Mouse (Mus musculus): ENCODE data around the gene Slc7a5. TPM values are rescaled to one million over a fixed set of nuclear protein-coding genes. Genes with fewer than 3 reads are reported as not detected.

Slc7a5 gene
- total and polyA plus RNA-seq, 3 experiments: 110 to 291 (median 207) TPM

DNA sequence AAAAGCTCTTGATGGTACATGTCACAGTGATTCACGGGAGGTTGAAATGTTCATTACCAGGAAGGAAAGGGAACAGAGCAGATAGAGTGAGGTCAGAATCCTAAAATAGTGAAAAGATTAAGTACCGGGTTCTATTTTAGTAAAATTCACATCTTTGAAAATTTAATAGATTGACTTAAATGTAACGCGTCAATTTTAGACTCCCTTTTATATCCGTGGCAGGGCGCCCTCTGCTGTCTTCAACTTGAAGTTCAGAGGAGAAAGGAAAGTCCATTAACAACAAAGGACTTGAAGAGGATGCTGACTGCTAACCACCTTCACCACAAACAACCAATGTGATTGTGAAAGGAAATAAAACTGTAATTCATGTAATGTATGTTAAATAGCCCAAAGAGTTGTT lies 75.0 kb downstream of the Slc7a5 start:
- H3K27me3 ChIP-seq (replicated peaks): no peaks in the 10 kb centered on the region
- peak overlapping the region; percentile 88 for H3K4me2 ChIP-seq (ENCODE audit: insufficient read depth, low read depth, poor library complexity, severe bottlenecking)
- peak overlapping the region; percentile 94 for H3K9ac ChIP-seq (ENCODE audit: insufficient read depth, low read depth)
- H3K79me2 ChIP-seq (replicated peaks; ENCODE audit: control insufficient read depth, extremely low read depth, insufficient read depth, poor library complexity, severe bottlenecking): peaks cover 26% of the 10 kb centered on the region
- no peaks in the 10 kb centered on the region for H3K9me3 ChIP-seq (replicated peaks; ENCODE audit: low read length)
- in situ Hi-C loops (cut with MboI; ENCODE audit: low pct_ligation_motif_present, low pct_unique_long_range_greater_than_20kb, low sequenced_read_pairs): no loop called here
- H3K4me3 ChIP-seq (replicated peaks in 1 of 3; ENCODE audit: low read depth in 2 of 3, low read length in 2 of 3, poor library complexity in 1 of 3): peak overlapping the region in 1 of 3 experiments; percentile 3
- peaks cover 7 to 24% of the 10 kb centered on the region in 2 experiments; a peak in 3 of 4 replicates for H3K4me1 ChIP-seq (ENCODE audit: control insufficient read depth in 1 of 2, insufficient read depth in 2 of 2)
- H3K36me3 ChIP-seq (replicated peaks in 1 of 2; ENCODE audit: control insufficient read depth in 1 of 2, insufficient read depth in 1 of 2, low read length in 1 of 2): peaks cover 2 to 5% of the 10 kb centered on the region in 2 experiments
- TF ChIP-seq RAD21 (IDR thresholded peaks at IDR 0.05; ENCODE audit: low read depth, low read length) (peak; percentile 42), SMC3 (IDR thresholded peaks at IDR 0.05; ENCODE audit: low read depth, low read length) (peak; percentile 49), CHD2 (IDR thresholded peaks at IDR 0.05; ENCODE audit: low read length) (no peak), ELF1 (IDR thresholded peaks at IDR 0.05; ENCODE audit: low read depth, low read length) (no peak), CTCF (conservative IDR thresholded peaks at IDR 0.05 in 1 of 2, IDR thresholded peaks at IDR 0.05 in 1 of 2; ENCODE audit: low read depth in 2 of 2, low read length in 2 of 2) (peak; percentile 42 to 74), TBP (conservative IDR thresholded peaks at IDR 0.05; ENCODE audit: low read depth, low read length) (peak; percentile 95), JUN (IDR thresholded peaks at IDR 0.05; ENCODE audit: insufficient read depth, low read depth, low read length) (peak; percentile 53), JUND (conservative IDR thresholded peaks at IDR 0.05; ENCODE audit: low read depth, low read length) (0 out of 2 replicates have a peak, but pooled peaks have one; percentile 53), SIN3A (IDR thresholded peaks at IDR 0.05; ENCODE audit: low read length) (peak; percentile 35; the same call in 1 of the 2 replicates)
- DNase-seq (ENCODE audit: extremely low read depth): peak; percentile 89
- dilution Hi-C loops (cut with MboI; ENCODE audit: extremely low pct_ligation_motif_present, extremely low pct_unique_long_range_greater_than_20kb, low sequenced_read_pairs): no loop called here
- peak overlapping the region; percentile 79; the same call in 1 of the 2 replicates for H3K27ac ChIP-seq (ENCODE audit: insufficient read depth, low read depth)

DNA sequence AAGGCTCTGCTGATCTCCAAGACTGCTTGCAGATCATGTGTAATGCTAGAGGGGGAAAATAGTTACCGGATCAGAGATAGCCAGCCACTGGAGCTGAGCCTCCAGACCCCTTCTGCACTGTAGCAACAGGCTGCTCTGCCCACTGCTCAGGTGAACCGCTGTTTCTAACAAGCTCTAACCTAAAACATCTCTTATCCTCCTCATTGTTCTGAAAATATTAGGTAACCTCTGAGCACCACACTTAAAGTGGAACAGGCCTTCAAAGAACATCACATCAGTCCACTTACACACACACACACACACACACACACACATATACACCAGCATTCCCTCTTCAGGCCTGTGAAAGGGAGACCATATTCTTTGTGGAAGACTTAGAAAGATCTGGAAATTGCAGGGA lies 75.4 kb downstream of the Slc7a5 start:
- Histone ChIP-seq H3K4me1 (ENCODE audit: control insufficient read depth in 1 of 2, insufficient read depth in 2 of 2) (peaks cover 7 to 24% of the 10 kb centered on the region in 2 experiments; a peak in 3 of 4 replicates), H3K9ac (ENCODE audit: insufficient read depth, low read depth) (peak overlapping the region; percentile 94), H3K27ac (ENCODE audit: insufficient read depth, low read depth) (peak overlapping the region; percentile 60), H3K27me3 (replicated peaks) (no peaks in the 10 kb centered on the region), H3K36me3 (replicated peaks in 1 of 2; ENCODE audit: control insufficient read depth in 1 of 2, insufficient read depth in 1 of 2, low read length in 1 of 2) (peaks cover 2 to 6% of the 10 kb centered on the region in 2 experiments), H3K4me3 (replicated peaks in 1 of 3; ENCODE audit: low read depth in 2 of 3, low read length in 2 of 3, poor library complexity in 1 of 3) (peak overlapping the region in 1 of 3 experiments; percentile 3), H3K4me2 (ENCODE audit: insufficient read depth, low read depth, poor library complexity, severe bottlenecking) (peak overlapping the region; percentile 88), H3K79me2 (replicated peaks; ENCODE audit: control insufficient read depth, extremely low read depth, insufficient read depth, poor library complexity, severe bottlenecking) (peaks cover 26% of the 10 kb centered on the region), H3K9me3 (replicated peaks; ENCODE audit: low read length) (no peaks in the 10 kb centered on the region)
- DNase-seq (ENCODE audit: extremely low read depth): no peak
- in situ Hi-C loops (cut with MboI; ENCODE audit: low pct_ligation_motif_present, low pct_unique_long_range_greater_than_20kb, low sequenced_read_pairs): no loop called here
- dilution Hi-C loops (cut with MboI; ENCODE audit: extremely low pct_ligation_motif_present, extremely low pct_unique_long_range_greater_than_20kb, low sequenced_read_pairs): no loop called here
- no peak for TF ChIP-seq E2F4 (IDR thresholded peaks at IDR 0.05; ENCODE audit: insufficient replicate concordance, low read depth, low read length)
- TF ChIP-seq RCOR1 (conservative IDR thresholded peaks at IDR 0.05; ENCODE audit: low read depth, low read length): 0 out of 2 replicates have a peak, but pooled peaks have one; percentile 37

Other genes with a start within 250 kb of the Slc7a5 start
- gene Jph3, start 178.1 kb downstream of the Slc7a5 start, total RNA-seq (2012; rRNA removed): 0.17 and 0.21 TPM in 2 replicates
- gene Jph3, start 178.1 kb downstream of the Slc7a5 start, total RNA-seq (2014; rRNA removed): not detected in 2 replicates
- gene Jph3, start 178.1 kb downstream of the Slc7a5 start, polyA plus RNA-seq (2012; ENCODE audit: insufficient read length, low read depth): 0.21 and 0.31 TPM in 2 replicates
- gene Klhdc4, start 78.1 kb downstream of the Slc7a5 start, total RNA-seq (2012; rRNA removed): 54.3 and 66.9 TPM in 2 replicates
- gene Klhdc4, start 78.1 kb downstream of the Slc7a5 start, total RNA-seq (2014; rRNA removed): 35.5 and 42.4 TPM in 2 replicates
- 51.5 and 69.7 TPM in 2 replicates for gene Klhdc4, start 78.1 kb downstream of the Slc7a5 start, polyA plus RNA-seq (2012; ENCODE audit: insufficient read length, low read depth)
- 3.1 and 9.7 TPM in 2 replicates for gene Car5a, start 37.2 kb upstream of the Slc7a5 start, total RNA-seq (2012; rRNA removed)
- gene Car5a, start 37.2 kb upstream of the Slc7a5 start, total RNA-seq (2014; rRNA removed): not detected in 2 replicates
- gene Car5a, start 37.2 kb upstream of the Slc7a5 start, polyA plus RNA-seq (2012; ENCODE audit: insufficient read length, low read depth): 0.90 and 1.6 TPM in 2 replicates
- gene Banp, start 42.1 kb upstream of the Slc7a5 start, total RNA-seq (2012; rRNA removed): 29.1 and 34.2 TPM in 2 replicates
- 20.9 and 25.7 TPM in 2 replicates for gene Banp, start 42.1 kb upstream of the Slc7a5 start, total RNA-seq (2014; rRNA removed)
- gene Banp, start 42.1 kb upstream of the Slc7a5 start, polyA plus RNA-seq (2012; ENCODE audit: insufficient read length, low read depth): 13.2 and 14.9 TPM in 2 replicates

All from CH12.LX (cell line).